Mouse (Mus musculus) cortical plate, adult 2 months (tissue): ENCODE data around the gene Wbp2. TPM values are rescaled to one million over a fixed set of nuclear protein-coding genes. Genes with fewer than 3 reads are reported as not detected.
A peak's percentile ranks its signal among the peaks of the same experiment; 100 is the strongest.

Experiments
- H3K27ac ChIP-seq: fragments of 200-500 bp; 2 replicates; pipeline ENCODE4 v1.5.1; 2012; ENCODE audit warnings: low read length, control low read depth, inconsistent platforms; ENCODE audit not compliant: insufficient read depth
- H3K4me1 ChIP-seq: fragments of 200-500 bp; 2 replicates; pipeline ENCODE4 v1.6.1; 2011; ENCODE audit warnings: low read length; ENCODE audit not compliant: control insufficient read depth, insufficient read depth
- H3K4me3 ChIP-seq: fragments of 200-500 bp; 2 replicates; pipeline ENCODE4 v1.5.1; 2011; ENCODE audit warnings: mild to moderate bottlenecking, low read length, control low read depth; ENCODE audit not compliant: insufficient read depth
- CTCF ChIP-seq: fragments of 200-500 bp; IDR thresholded peaks from 2 replicates; pipeline ENCODE4 v1.5.1; 2011; ENCODE audit warnings: mild to moderate bottlenecking, control low read depth, low read length; ENCODE audit not compliant: insufficient read depth; ENCODE audit errors: extremely low read depth
- POLR2A ChIP-seq: fragments of 200-500 bp; IDR thresholded peaks from 2 replicates; pipeline ENCODE4 v1.6.1; 2011; ENCODE audit warnings: mild to moderate bottlenecking, low read length, control low read depth; ENCODE audit not compliant: insufficient read depth; ENCODE audit errors: extremely low read depth
- polyA plus RNA-seq: library from polyadenylated mRNA; depleted of rRNA; stranded (reverse); fragments of >200 nt; gene quantifications from 2 replicates; pipeline ENCODE4 v1.2.3, GENCODE M21; 2012; rRNA removed

Gene Wbp2
- polyA plus RNA-seq, 1 experiment: 438 TPM

- TF ChIP-seq POLR2A (no peak), CTCF (no peak)
- no peak overlapping the region for H3K4me3 ChIP-seq
- no peak overlapping the region for H3K27ac ChIP-seq
- peaks cover under 1% of the 10 kb centered on the region; the same call in 1 of the 2 replicates for H3K4me1 ChIP-seq
These were observed 50.1 kb downstream of the Wbp2 start for GRCm38 (mm10) chr11:116036671-116037070.

GRCm38 (mm10) chr11:116034584-116034983 lies 52.2 kb downstream of the Wbp2 start:
- H3K4me1 ChIP-seq: peaks cover 4% of the 10 kb centered on the region
- no peak overlapping the region for H3K27ac ChIP-seq
- no peak for TF ChIP-seq POLR2A
- TF ChIP-seq CTCF: no peak
- no peak overlapping the region for H3K4me3 ChIP-seq

- Histone ChIP-seq H3K4me3 (peak overlapping the region; percentile 60), H3K27ac (peak overlapping the region; percentile 97), H3K4me1 (peaks cover 4% of the 10 kb centered on the region)
- TF ChIP-seq POLR2A (no peak), CTCF (no peak)
These were observed 55.6 kb downstream of the Wbp2 start for GRCm38 (mm10) chr11:116030898-116031845.

GRCm38 (mm10) chr11:116030088-116030897 lies 56.5 kb downstream of the Wbp2 start, which contains the start of gene Unk:
TSS of gene Unk (plus strand) at chr11:116030322.
- Histone ChIP-seq H3K4me1 (peaks cover 4% of the 10 kb centered on the region), H3K4me3 (peak within 1 kb of the TSS; percentile 60), H3K27ac (peak within 1 kb of the TSS; percentile 97)
- TF ChIP-seq POLR2A: peak; percentile 59
- TF ChIP-seq CTCF: no peak

GRCm38 (mm10) chr11:116029086-116029865 lies 57.5 kb downstream of the Wbp2 start:
- Histone ChIP-seq H3K4me1 (peaks cover 4% of the 10 kb centered on the region), H3K4me3 (peak overlapping the region; percentile 60), H3K27ac (no peak overlapping the region)
- TF ChIP-seq POLR2A (no peak), CTCF (no peak)

Other genes starting within 250 kb of the Wbp2 start
- 1.1 TPM in 2 replicates for gene Myo15b, start 228.6 kb downstream of the Wbp2 start, polyA plus RNA-seq
- gene Smim5, start 187.0 kb downstream of the Wbp2 start, polyA plus RNA-seq: 0.57 and 0.58 TPM in 2 replicates
- not detected in 2 replicates for gene Smim6, start 175.0 kb downstream of the Wbp2 start, polyA plus RNA-seq
- gene Sap30bp, start 153.7 kb downstream of the Wbp2 start, polyA plus RNA-seq: 51.2 and 57.0 TPM in 2 replicates
- 31.7 and 36.4 TPM in 2 replicates for gene Recql5, start 153.5 kb downstream of the Wbp2 start, polyA plus RNA-seq
- 8.0 and 8.2 TPM in 2 replicates for gene Itgb4, start 112.3 kb downstream of the Wbp2 start, polyA plus RNA-seq
- gene Galk1, start 74.3 kb downstream of the Wbp2 start, polyA plus RNA-seq: 19.2 and 20.4 TPM in 2 replicates
- 217 and 235 TPM in 2 replicates for gene H3f3b, start 59.0 kb downstream of the Wbp2 start, polyA plus RNA-seq
- gene Unk, start 56.7 kb downstream of the Wbp2 start, polyA plus RNA-seq: 31.1 and 33.4 TPM in 2 replicates
- gene Unc13d, start 9.0 kb downstream of the Wbp2 start, polyA plus RNA-seq: 0.96 and 1.3 TPM in 2 replicates
- gene Trim47, start 40.2 kb upstream of the Wbp2 start, polyA plus RNA-seq: 5.5 and 6.2 TPM in 2 replicates
- 5.3 and 5.7 TPM in 2 replicates for gene Trim65, start 44.1 kb upstream of the Wbp2 start, polyA plus RNA-seq
- 34.6 and 34.7 TPM in 2 replicates for gene Mrpl38, start 51.9 kb upstream of the Wbp2 start, polyA plus RNA-seq
- gene Fbf1, start 81.2 kb upstream of the Wbp2 start, polyA plus RNA-seq: 103 and 109 TPM in 2 replicates
- 55.5 and 56.1 TPM in 2 replicates for gene Ten1, start 111.9 kb upstream of the Wbp2 start, polyA plus RNA-seq
- 128 and 136 TPM in 2 replicates for gene Acox1, start 112.0 kb upstream of the Wbp2 start, polyA plus RNA-seq
- gene Evpl, start 151.1 kb upstream of the Wbp2 start, polyA plus RNA-seq: 0.91 and 1.0 TPM in 2 replicates
- gene Srp68, start 187.2 kb upstream of the Wbp2 start, polyA plus RNA-seq: 63.4 TPM in 2 replicates
- gene Galr2, start 193.9 kb upstream of the Wbp2 start, polyA plus RNA-seq: not detected in 2 replicates
- 91.3 and 95.8 TPM in 2 replicates for gene Exoc7, start 220.2 kb upstream of the Wbp2 start, polyA plus RNA-seq
- 4.2 and 6.6 TPM in 2 replicates for gene Foxj1, start 248.4 kb upstream of the Wbp2 start, polyA plus RNA-seq